Mouse (Mus musculus) c-Kit-negative CD71-positive TER-119-positive erythroid progenitor cells, embryonic 14.5 days (primary cell): Measurements from ENCODE around the gene Zfp467.

ENCODE experiments used
- DNase-seq: peaks from one replicate; pipeline ENCODE4 v3.0.0-alpha.2; 2013; ENCODE audit warnings: low read depth, low spot score

The Zfp467 gene

DNA sequence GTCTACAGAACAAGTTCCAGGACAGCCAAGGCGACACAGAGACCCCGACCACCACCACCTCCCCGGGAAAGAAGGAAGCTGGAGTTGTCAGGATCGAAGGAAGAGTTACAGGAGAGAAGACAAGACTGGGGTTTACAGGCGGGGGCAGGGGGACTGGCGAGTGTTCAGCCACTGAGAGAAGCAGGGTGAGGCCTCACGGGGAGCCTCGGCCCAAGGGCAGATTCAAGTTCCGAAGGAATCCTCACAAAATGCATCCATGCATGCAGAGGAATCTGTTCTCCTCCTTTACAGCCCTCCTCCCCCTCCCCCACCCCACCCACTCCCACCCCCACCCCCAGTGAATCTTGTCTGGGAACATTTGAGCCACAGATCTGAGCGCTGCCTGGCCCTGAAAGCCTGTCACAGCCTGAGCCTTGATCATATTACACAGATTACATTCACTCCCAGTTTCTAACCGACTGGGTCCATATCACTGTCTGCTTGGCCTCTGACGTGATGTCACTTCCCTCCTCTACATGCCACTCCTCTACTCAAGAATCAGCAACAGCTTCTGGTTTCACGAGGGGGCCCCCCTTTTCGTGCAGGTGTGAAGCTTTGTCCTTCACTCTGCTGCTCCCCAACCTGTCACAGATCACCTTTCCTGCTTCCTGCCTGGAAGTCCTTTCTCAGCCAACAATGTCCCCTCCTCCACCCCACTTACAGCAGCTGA, 5.2 kb downstream of the Zfp467 start:
- no peak for DNase-seq

DNA sequence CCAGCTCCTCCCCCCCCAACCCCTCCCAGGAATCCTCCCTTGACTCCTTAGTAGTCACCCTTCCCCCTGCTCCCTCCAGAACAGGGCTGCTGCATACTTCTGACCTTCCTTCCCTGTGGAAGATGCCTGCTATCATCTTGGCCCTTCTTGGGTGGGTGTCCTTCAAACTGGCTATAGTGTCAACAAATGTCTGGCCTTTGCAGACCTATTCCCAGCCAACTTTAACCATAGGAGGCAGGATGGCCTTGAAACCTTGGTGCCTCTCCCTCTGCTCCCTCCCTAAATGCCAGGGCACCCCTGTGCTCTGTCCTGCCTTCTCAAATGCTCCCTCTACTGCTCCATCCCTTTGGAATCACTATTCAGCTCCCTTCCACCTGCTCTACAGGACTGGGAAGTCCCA, 6.0 kb downstream of the Zfp467 start:
- no peak for DNase-seq

GRCm38 (mm10) chr6:48438475-48439125, 7.0 kb downstream of the Zfp467 start:
- no peak for DNase-seq

- DNase-seq: no peak
Observed at GRCm38 (mm10) chr6:48437679-48438376, 7.8 kb downstream of the Zfp467 start.

GRCm38 (mm10) chr6:48435706-48436349, 9.8 kb downstream of the Zfp467 start:
- no peak for DNase-seq

GRCm38 (mm10) chr6:48435111-48435510, 10.5 kb downstream of the Zfp467 start:
- DNase-seq: no peak

- no peak for DNase-seq
Observed at GRCm38 (mm10) chr6:48434651-48435050, 11.0 kb downstream of the Zfp467 start.

- DNase-seq: no peak
Observed at GRCm38 (mm10) chr6:48432893-48433816, 12.5 kb downstream of the Zfp467 start.

- no peak for DNase-seq
Observed at GRCm38 (mm10) chr6:48430748-48431147, 14.9 kb downstream of the Zfp467 start.

- no peak for DNase-seq
Observed at GRCm38 (mm10) chr6:48428769-48429557, 16.7 kb downstream of the Zfp467 start.

- DNase-seq: no peak
Observed at GRCm38 (mm10) chr6:48426956-48427355, 18.7 kb downstream of the Zfp467 start.

DNA sequence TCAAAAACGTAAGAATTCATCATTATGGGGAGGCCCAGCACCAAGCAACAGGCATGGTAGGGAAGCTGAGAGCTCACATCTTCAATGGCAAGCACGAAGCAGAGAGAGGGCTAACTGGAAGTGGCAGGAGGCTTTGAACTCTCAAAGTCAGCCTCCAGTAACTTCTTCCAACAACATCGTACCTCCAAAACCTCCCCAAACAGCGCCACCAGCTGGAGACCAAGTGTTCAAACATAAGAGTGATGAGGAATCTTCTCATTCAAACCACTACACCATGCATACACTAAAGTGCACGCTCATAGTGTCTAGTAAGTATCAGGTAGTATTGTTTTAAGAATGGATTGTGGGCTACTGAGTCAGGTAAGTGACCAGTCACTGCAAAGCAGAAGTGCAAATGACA, 21.6 kb downstream of the Zfp467 start:
- DNase-seq: no peak

GRCm38 (mm10) chr6:48423336-48423735, 22.3 kb downstream of the Zfp467 start:
- DNase-seq: no peak

DNA sequence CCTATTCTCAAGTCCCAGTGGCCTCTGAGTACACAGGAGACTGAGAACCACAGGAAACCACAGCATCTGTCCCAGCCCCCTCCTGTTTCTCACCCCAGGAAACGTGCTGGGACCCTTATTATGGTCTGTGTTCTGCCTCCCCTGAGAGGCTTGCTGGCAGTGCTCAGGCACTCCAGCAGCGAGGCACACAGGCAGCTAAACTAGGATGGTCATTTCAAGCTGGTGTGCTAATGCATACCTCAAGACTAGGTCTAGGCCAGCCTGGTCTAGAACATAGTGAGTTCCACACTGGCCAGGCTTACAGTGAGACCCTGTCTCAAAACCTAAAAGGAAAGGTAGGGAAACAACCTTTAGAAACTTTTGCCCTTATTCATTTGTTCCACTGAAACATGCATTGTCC, 25.0 kb downstream of the Zfp467 start:
- no peak for DNase-seq

DNA sequence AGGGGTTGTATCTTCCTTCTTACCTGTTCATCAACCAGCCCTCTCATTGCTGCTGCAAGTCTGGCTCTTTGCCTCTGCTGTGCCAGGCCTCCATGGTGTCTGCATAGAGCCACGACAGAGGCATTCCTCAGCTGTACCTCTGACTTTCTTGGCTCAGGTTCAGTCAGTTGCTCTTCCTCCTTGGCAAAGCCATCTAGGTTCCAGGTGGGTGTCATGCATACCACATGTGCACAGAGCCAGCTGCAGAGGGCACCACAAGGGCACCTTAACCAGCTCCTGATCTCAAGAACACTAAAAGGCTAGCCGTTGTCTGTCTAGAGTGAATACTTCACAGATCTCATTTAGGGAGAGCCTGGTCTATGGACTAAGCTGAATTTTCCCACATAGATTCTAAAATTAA, 29.1 kb downstream of the Zfp467 start:
- DNase-seq: no peak

GRCm38 (mm10) chr6:48415636-48416035, 30.0 kb downstream of the Zfp467 start:
- no peak for DNase-seq

DNA sequence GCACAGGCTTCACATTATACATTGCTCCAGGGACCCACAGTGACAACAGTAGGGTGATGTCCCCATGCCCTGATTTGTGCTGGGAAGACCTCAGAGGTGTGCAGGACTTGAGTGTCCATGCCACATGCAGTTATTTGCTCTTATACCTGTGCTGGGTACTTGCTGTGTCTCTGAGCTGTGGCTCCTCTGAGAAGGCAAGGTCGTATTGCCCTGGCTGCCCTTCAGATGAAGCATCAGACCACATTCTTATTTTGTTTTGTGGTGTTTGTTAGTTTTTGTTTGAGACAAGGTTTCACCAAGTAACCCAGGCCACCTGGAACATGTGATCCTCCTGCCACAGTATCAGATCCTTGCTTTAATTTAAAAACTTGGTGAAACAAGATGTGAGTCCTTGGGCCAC, 30.7 kb downstream of the Zfp467 start:
- DNase-seq: no peak

- no peak for DNase-seq
Observed at GRCm38 (mm10) chr6:48413081-48413480, 32.5 kb downstream of the Zfp467 start.

- no peak for DNase-seq
Observed at GRCm38 (mm10) chr6:48412662-48413061, 33.0 kb downstream of the Zfp467 start.

DNA sequence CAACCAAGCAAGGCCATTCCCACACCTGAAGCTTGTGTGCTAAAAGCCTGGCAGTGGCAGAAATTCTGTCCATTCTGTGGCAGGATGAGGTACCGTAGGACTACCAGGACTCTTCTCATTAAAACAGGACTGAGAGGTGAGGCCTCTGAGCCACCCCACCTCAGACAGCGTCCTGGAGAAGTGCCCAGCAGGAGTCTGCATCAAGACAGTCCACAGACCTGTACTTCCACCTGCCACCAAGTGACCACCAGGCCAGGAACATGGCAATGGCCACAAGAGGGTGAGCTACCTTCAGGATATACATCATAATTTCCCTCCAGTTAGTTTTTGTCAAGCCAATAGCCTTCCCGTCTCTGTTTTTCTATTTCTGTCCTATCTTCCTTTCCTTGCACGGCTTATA, 33.5 kb downstream of the Zfp467 start:
- DNase-seq: no peak
